Mouse (Mus musculus): ENCODE measurements around the gene Egf. TPM values are rescaled to one million over a fixed set of nuclear protein-coding genes. Genes with fewer than 3 reads are reported as not detected.
"Not testable (repeated sequence)": the region's sequence is repeated elsewhere in the genome, so short reads cannot be mapped to it uniquely, and the experiment has no call there.

Egf gene
- total RNA-seq (2021) = 1 to 10 TPM; 1.6 to 2.9 TPM

- DNase-seq (ENCODE audit: low spot score in 2 of 2) = no peak
- intact Hi-C loops (cut with DNase I) = no loop called here
These were observed at the start of gene Egf for GRCm38 (mm10) chr3:129754650-129755604. Gene Egf (minus strand): TSS chr3:129755316.

GRCm38 (mm10) chr3:129803765-129804164 lies 48.6 kb upstream of the Egf start, which contains the start of gene Lrit3:
Gene Lrit3 (minus strand): TSS chr3:129804030.
- DNase-seq (ENCODE audit: low spot score in 2 of 2) = no peak
- intact Hi-C loops (cut with DNase I) = no loop called here

GRCm38 (mm10) chr3:129799011-129799410 lies 43.9 kb upstream of the Egf start:
- no peak for DNase-seq (ENCODE audit: low spot score in 2 of 2)
- intact Hi-C loops (cut with DNase I) = no loop called here

- intact Hi-C loops (cut with DNase I) = no loop called here
- no peak for DNase-seq (ENCODE audit: low spot score in 2 of 2)
These were observed 43.4 kb upstream of the Egf start for GRCm38 (mm10) chr3:129798551-129798950.

GRCm38 (mm10) chr3:129797341-129797740 lies 42.2 kb upstream of the Egf start:
- intact Hi-C loops (cut with DNase I) = no loop called here
- DNase-seq (ENCODE audit: low spot score in 2 of 2) = no peak

- DNase-seq (ENCODE audit: low spot score in 2 of 2) = no peak
- intact Hi-C loops (cut with DNase I) = no loop called here
These were observed 38.7 kb upstream of the Egf start for GRCm38 (mm10) chr3:129793801-129794200.

GRCm38 (mm10) chr3:129782746-129783145 lies 27.6 kb upstream of the Egf start:
- intact Hi-C loops (cut with DNase I) = no loop called here

GRCm38 (mm10) chr3:129781435-129781834 lies 26.3 kb upstream of the Egf start:
- intact Hi-C loops (cut with DNase I) = no loop called here
- DNase-seq (ENCODE audit: low spot score in 2 of 2) = no peak

More at GRCm38 (mm10) chr3:129782746-129783145, 27.6 kb upstream of the Egf start:
- no peak for DNase-seq (ENCODE audit: low spot score in 2 of 2)

- no peak for DNase-seq (ENCODE audit: low spot score in 2 of 2)
- intact Hi-C loops (cut with DNase I) = no loop called here
These were observed 16.1 kb upstream of the Egf start for GRCm38 (mm10) chr3:129771210-129771609.

GRCm38 (mm10) chr3:129766971-129767794 lies 12.1 kb upstream of the Egf start:
- intact Hi-C loops (cut with DNase I) = no loop called here
- no peak for DNase-seq (ENCODE audit: low spot score in 2 of 2)

GRCm38 (mm10) chr3:129766106-129766505 lies 11.0 kb upstream of the Egf start:
- DNase-seq (ENCODE audit: low spot score in 2 of 2) = no peak
- intact Hi-C loops (cut with DNase I) = no loop called here

- intact Hi-C loops (cut with DNase I); DNase-seq (ENCODE audit: low spot score in 2 of 2): not testable (repeated sequence)
These were observed 2.5 kb upstream of the Egf start for GRCm38 (mm10) chr3:129757599-129757998.

GRCm38 (mm10) chr3:129744803-129745202 lies 10.3 kb downstream of the Egf start:
- no peak for DNase-seq (ENCODE audit: low spot score in 2 of 2)
- intact Hi-C loops (cut with DNase I) = no loop called here

- DNase-seq (ENCODE audit: low spot score in 2 of 2) = no peak
- intact Hi-C loops (cut with DNase I) = no loop called here
These were observed 12.3 kb downstream of the Egf start for GRCm38 (mm10) chr3:129742781-129743180.

- intact Hi-C loops (cut with DNase I) = no loop called here
These were observed 16.6 kb downstream of the Egf start for GRCm38 (mm10) chr3:129738291-129739183.

GRCm38 (mm10) chr3:129731636-129732035 lies 23.5 kb downstream of the Egf start:
- no peak for DNase-seq (ENCODE audit: low spot score in 2 of 2)
- intact Hi-C loops (cut with DNase I) = no loop called here

More at GRCm38 (mm10) chr3:129738291-129739183, 16.6 kb downstream of the Egf start:
- DNase-seq (ENCODE audit: low spot score in 2 of 2) = no peak

GRCm38 (mm10) chr3:129730426-129730825 lies 24.7 kb downstream of the Egf start:
- no peak for DNase-seq (ENCODE audit: low spot score in 2 of 2)

GRCm38 (mm10) chr3:129729916-129730315 lies 25.2 kb downstream of the Egf start:
- intact Hi-C loops (cut with DNase I) = loop anchor here (10.0 kb wide), 1 partner anchor 345 kb away; no protein-coding TSS in a partner anchor
- no peak for DNase-seq (ENCODE audit: low spot score in 2 of 2)

More at GRCm38 (mm10) chr3:129730426-129730825, 24.7 kb downstream of the Egf start:
- intact Hi-C loops (cut with DNase I) = no loop called here

- DNase-seq (ENCODE audit: low spot score in 2 of 2) = no peak
- intact Hi-C loops (cut with DNase I) = loop anchor here (10.0 kb wide), 1 partner anchor 349 kb away; no protein-coding TSS in a partner anchor
These were observed 29.5 kb downstream of the Egf start for GRCm38 (mm10) chr3:129725592-129725991.

Data from left cerebral cortex, postnatal 36 days (tissue).